Mouse (Mus musculus) megakaryocyte progenitor cell, adult 5-6 weeks (primary cell): ENCODE measurements around the gene Fzd7. TPM values are rescaled to one million over a fixed set of nuclear protein-coding genes. Genes with fewer than 3 reads are reported as not detected.
A peak's percentile ranks its signal among the peaks of the same experiment; 100 is the strongest.

Source experiments
- ATAC-seq: replicated peaks from 2 replicates; pipeline ENCODE4 v1.8.0; 2016; ENCODE audit warnings: mild to moderate bottlenecking, moderate TSS enrichment, inconsistent platforms; ENCODE audit not compliant: poor library complexity
- total RNA-seq, 2 experiments: library from RNA; stranded (forward) in 1 of 2; stranded (reverse) in 1 of 2; fragments of 157-497, 149-512 nt in 1 of 2; fragments of 200-1000 nt in 1 of 2; gene quantifications; 2 replicates each; pipeline versions ENCODE4 v1.2.3 to v1.2.4; 2015 to 2017

Fzd7 gene
- total RNA-seq, 2 experiments from 2014 or later = 4.2 to 7.5 TPM

- ATAC-seq = peak; percentile 90
These were observed 15.8 kb downstream of the Fzd7 start for GRCm38 (mm10) chr1:59497741-59498613.

- no peak for ATAC-seq
These were observed 17.1 kb downstream of the Fzd7 start for GRCm38 (mm10) chr1:59499327-59499726.

GRCm38 (mm10) chr1:59502355-59502754 lies 20.1 kb downstream of the Fzd7 start:
- no peak for ATAC-seq

GRCm38 (mm10) chr1:59503659-59504301 lies 21.6 kb downstream of the Fzd7 start:
- ATAC-seq = no peak; the same call in 1 of the 2 replicates

- no peak for ATAC-seq
These were observed 22.1 kb downstream of the Fzd7 start for GRCm38 (mm10) chr1:59504302-59504700.

- ATAC-seq = no peak
These were observed 26.4 kb downstream of the Fzd7 start for GRCm38 (mm10) chr1:59508463-59509139.

GRCm38 (mm10) chr1:59511566-59512270 lies 29.5 kb downstream of the Fzd7 start:
- no peak for ATAC-seq

GRCm38 (mm10) chr1:59516026-59516917 lies 34.0 kb downstream of the Fzd7 start, which contains the start of gene Gm973:
TSS of gene Gm973 (plus strand) at chr1:59516264.
- ATAC-seq = no peak

- no peak for ATAC-seq
These were observed 38.1 kb downstream of the Fzd7 start for GRCm38 (mm10) chr1:59520226-59520837.

GRCm38 (mm10) chr1:59522456-59522855 lies 40.2 kb downstream of the Fzd7 start:
- ATAC-seq = no peak

- ATAC-seq = no peak
These were observed 41.2 kb downstream of the Fzd7 start for GRCm38 (mm10) chr1:59523378-59523958.

GRCm38 (mm10) chr1:59524071-59524470 lies 41.8 kb downstream of the Fzd7 start:
- no peak for ATAC-seq

- ATAC-seq = no peak
These were observed 42.5 kb downstream of the Fzd7 start for GRCm38 (mm10) chr1:59524759-59525158.

GRCm38 (mm10) chr1:59527219-59527618 lies 45.0 kb downstream of the Fzd7 start:
- no peak for ATAC-seq

- no peak for ATAC-seq
These were observed 53.0 kb downstream of the Fzd7 start for GRCm38 (mm10) chr1:59534976-59535810.
